Mouse (Mus musculus) stomach, embryonic 16.5 days (tissue): ENCODE results near the gene Fndc11. TPM values are rescaled to one million over a fixed set of nuclear protein-coding genes. Genes with fewer than 3 reads are reported as not detected.

ENCODE experiments used
- ATAC-seq: fragments of 200-750 bp; cut with Nextera tagmentation; 2 replicates; pipeline ENCODE4 v1.8.0; 2017; ENCODE audit warnings: moderate number of reproducible peaks, moderate TSS enrichment; ENCODE audit not compliant: insufficient read depth, low FRiP score
- H3K27ac ChIP-seq: fragments of 300-500 bp; sonication (generic); 2 replicates; pipeline ENCODE4 v1.5.1; 2014; ENCODE audit warnings: low read length
- H3K27me3 ChIP-seq: fragments of 300-500 bp; sonication (generic); 2 replicates; pipeline ENCODE4 v1.6.1; 2014; ENCODE audit warnings: low read length, control low read depth, mixed read lengths; ENCODE audit not compliant: control insufficient read depth, insufficient read depth
- H3K36me3 ChIP-seq: fragments of 300-500 bp; sonication (generic); 2 replicates; pipeline ENCODE4 v1.6.1; 2014; ENCODE audit warnings: low read length; ENCODE audit not compliant: control insufficient read depth, insufficient read depth
- H3K4me1 ChIP-seq: fragments of 300-500 bp; sonication (generic); 2 replicates; pipeline ENCODE4 v1.6.1; 2014; ENCODE audit warnings: low read length, control low read depth, mixed read lengths; ENCODE audit not compliant: control insufficient read depth, insufficient read depth
- H3K4me2 ChIP-seq: fragments of 300-500 bp; sonication (generic); 2 replicates; pipeline ENCODE4 v1.6.1; 2014; ENCODE audit warnings: low read depth, low read length, mixed read lengths
- H3K4me3 ChIP-seq: fragments of 300-500 bp; sonication (generic); replicated peaks from 2 replicates; pipeline ENCODE4 v1.5.1; 2014; ENCODE audit warnings: mild to moderate bottlenecking, low read length
- H3K9ac ChIP-seq: fragments of 300-500 bp; sonication (generic); 2 replicates; pipeline ENCODE4 v1.6.1; 2014; ENCODE audit warnings: low read length
- H3K9me3 ChIP-seq: fragments of 300-500 bp; sonication (generic); replicated peaks from 2 replicates; pipeline ENCODE4 v1.6.1; 2016; ENCODE audit warnings: low read length, control low read depth; ENCODE audit not compliant: control insufficient read depth
- WGBS: fragments of 180-500 bp; shearing (Covaris S2); extraction: QIAGEN DNeasy Blood & Tissue Kit; methylation state at CpG from one replicate; pipeline ENCODE4 v1.1.7; 2014; 5-methylcytosine and 5-hydroxymethylcytosine counted together
- polyA plus RNA-seq: library from polyadenylated mRNA; unstranded; fragments of >200 nt; fragmentation: Nextera tagmentation; extraction: Ambion mirVana; gene quantifications from 2 replicates; pipeline ENCODE4 v1.2.1, GENCODE M21; 2015

Gene Fndc11
- polyA plus RNA-seq, 1 experiment from 2014 or later: 0.23 TPM

DNA sequence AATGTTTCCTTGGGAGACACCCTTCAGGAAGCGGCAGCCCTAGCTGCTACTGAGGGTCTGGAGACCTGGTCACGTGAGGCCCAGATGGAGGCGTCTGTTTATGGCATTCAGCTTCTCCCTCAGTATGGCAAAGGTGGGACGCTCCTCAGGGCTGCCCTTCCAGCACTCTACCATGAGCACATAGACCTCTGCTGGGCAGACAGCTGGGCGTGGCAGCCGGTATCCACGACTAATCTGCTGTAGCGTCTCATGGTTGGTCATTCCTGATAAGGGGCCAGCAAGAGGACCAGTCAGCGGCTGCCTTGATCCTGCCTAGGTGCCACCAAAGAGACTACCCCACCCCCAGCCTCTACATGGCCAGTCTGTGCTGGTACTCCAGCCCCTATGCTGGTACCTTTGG, 13.7 kb upstream of the Fndc11 start:
- Histone ChIP-seq H3K27ac (no peak overlapping the region), H3K27me3 (no peaks in the 10 kb centered on the region), H3K4me1 (no peaks in the 10 kb centered on the region), H3K4me3 (no peak overlapping the region), H3K9me3 (no peaks in the 10 kb centered on the region), H3K4me2 (no peak overlapping the region), H3K36me3 (no peaks in the 10 kb centered on the region), H3K9ac (no peak overlapping the region)
- peak; percentile 51; the same call in 1 of the 2 replicates for ATAC-seq
- 63% methylated on average over 9 of the region's 9 CpGs for WGBS

DNA sequence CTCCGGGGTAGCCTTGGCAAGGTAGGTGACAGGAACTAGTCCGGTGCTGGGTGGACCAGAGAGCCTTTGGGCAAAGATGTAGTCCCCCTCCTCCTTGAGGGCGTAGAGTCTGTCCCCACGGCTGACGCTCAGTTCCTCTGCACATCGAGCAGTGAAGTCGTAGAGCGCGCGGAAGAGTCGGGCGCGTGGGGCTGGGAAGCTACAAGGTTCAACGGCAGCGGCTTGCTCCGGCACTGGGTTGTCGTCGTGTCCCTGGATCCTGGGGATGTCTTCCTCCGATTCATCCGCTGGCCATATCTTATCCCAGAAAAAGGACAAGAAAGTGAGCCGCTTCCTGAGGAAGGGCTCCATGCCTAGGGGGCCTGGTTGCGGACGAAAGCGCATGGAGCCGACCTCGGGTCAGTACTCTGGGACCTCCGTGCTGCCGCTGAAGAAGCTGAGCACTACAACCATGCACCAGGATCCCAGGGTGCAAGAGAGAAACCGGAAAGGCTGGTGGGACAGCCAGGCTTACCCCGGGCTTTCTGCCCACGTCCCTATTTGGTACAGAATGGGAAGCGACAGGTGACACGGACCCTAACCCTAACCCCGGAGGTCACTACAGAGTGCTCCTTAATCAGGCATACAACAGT, 7.3 kb upstream of the Fndc11 start:
- peak overlapping the region; percentile 56 for H3K9ac ChIP-seq
- no peak for ATAC-seq
- WGBS: 4% methylated on average over 34 of the region's 34 CpGs
- peak overlapping the region; percentile 43 for H3K4me3 ChIP-seq
- H3K27me3 ChIP-seq: peaks cover 19% of the 10 kb centered on the region
- peak overlapping the region; percentile 60 for H3K4me2 ChIP-seq
- no peak overlapping the region for H3K27ac ChIP-seq
- peaks cover 7% of the 10 kb centered on the region for H3K4me1 ChIP-seq
- H3K36me3 ChIP-seq: no peaks in the 10 kb centered on the region
- H3K9me3 ChIP-seq: no peaks in the 10 kb centered on the region

DNA sequence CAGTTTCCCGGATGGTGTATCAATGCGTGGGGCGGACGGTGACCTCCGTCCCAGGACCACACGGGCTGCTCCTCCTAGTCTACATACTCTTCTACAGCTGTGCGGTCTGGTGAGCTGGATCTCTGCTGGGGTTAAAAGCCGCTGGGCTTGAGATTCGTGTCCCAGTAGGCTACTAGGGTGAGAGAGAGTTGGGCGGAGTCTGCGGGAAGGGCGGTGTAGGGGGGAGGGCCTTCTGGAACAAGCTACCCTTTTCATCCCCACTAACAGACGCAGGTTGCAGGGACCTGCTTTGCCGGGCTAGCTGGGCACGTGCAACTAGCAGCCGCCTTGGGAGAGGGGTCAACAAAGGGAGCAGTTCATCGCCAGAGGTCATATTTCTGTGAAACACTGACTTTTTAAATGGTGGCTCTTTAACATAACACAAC, 6.8 kb upstream of the Fndc11 start, which contains the start of gene Srms:
Srms (minus strand) TSS at position 165 of the 425 bp plus-strand sequence.
- no peaks in the 10 kb centered on the region for H3K9me3 ChIP-seq
- peak within 1 kb of the TSS; percentile 56 for H3K9ac ChIP-seq
- WGBS: 1% methylated on average over 17 of the region's 17 CpGs
- no peak within 1 kb of the TSS for H3K27ac ChIP-seq
- H3K4me1 ChIP-seq: peaks cover 7% of the 10 kb centered on the region
- H3K4me2 ChIP-seq: peak within 1 kb of the TSS; percentile 60
- peaks cover 19% of the 10 kb centered on the region for H3K27me3 ChIP-seq
- peak within 1 kb of the TSS; percentile 43 for H3K4me3 ChIP-seq
- no peaks in the 10 kb centered on the region for H3K36me3 ChIP-seq
- ATAC-seq: peak; percentile 62; the same call in 1 of the 2 replicates

DNA sequence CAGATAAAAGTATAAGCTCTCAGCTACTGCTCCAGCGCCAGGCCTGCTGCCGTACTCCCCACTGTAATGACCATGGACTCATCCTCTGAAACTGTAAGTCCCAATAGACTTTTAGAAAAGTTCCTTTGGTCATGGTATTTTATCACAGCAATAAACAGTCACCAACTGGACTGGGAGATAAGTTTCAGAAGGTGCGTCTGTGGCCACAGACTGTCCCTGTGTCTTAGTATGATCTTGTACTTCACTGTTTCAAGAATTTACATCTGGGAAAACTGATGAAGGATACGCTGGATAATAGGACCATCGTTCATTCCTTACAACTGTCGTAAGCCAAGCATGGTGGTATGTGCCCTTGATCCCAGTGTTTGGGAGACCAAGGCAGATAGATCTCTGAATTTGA, 3.8 kb upstream of the Fndc11 start:
- peaks cover 19% of the 10 kb centered on the region for H3K4me1 ChIP-seq
- H3K4me2 ChIP-seq: no peak overlapping the region
- no peak overlapping the region for H3K27ac ChIP-seq
- no peak for ATAC-seq
- no peaks in the 10 kb centered on the region for H3K9me3 ChIP-seq
- H3K36me3 ChIP-seq: no peaks in the 10 kb centered on the region
- H3K9ac ChIP-seq: no peak overlapping the region
- H3K27me3 ChIP-seq: peaks cover 19% of the 10 kb centered on the region
- no peak overlapping the region for H3K4me3 ChIP-seq
- 80% methylated on average over 6 of the region's 6 CpGs for WGBS

DNA sequence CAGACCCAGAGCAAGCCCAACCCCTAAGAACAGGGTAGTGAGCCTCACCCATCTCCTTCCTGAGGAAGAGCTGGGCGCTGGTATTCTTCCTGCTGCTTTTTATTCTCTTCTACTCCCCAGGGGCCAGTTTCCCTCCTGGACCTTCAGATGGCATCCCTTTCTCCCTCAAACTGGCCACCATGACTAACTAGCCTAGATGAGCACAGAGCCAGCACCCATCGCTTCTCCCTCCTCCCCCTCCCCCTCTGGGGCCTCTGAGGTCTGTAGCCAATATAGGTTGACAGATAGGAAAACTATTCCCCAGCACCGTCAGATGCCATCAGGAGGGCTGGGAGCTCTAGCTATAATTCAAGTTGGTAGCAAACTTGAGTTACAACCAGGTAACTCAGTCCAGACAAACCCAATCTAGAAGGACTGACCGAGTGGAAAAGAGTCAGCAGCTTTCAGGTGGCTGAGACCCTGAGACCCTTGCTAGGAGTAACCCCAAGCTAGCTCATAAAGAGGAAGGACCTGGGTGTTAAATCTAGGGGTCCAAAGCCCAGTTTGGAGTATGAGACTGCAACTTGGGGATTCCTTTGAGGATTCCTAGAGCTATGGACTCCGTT, 830 bp upstream of the Fndc11 start:
- H3K9ac ChIP-seq: no peak overlapping the region
- H3K4me2 ChIP-seq: no peak overlapping the region
- no peaks in the 10 kb centered on the region for H3K36me3 ChIP-seq
- H3K9me3 ChIP-seq: no peaks in the 10 kb centered on the region
- 61% methylated on average over 5 of the region's 5 CpGs for WGBS
- H3K4me1 ChIP-seq: peaks cover 12% of the 10 kb centered on the region
- H3K27ac ChIP-seq: no peak overlapping the region
- no peak overlapping the region for H3K4me3 ChIP-seq
- H3K27me3 ChIP-seq: no peaks in the 10 kb centered on the region
- ATAC-seq: no peak

DNA sequence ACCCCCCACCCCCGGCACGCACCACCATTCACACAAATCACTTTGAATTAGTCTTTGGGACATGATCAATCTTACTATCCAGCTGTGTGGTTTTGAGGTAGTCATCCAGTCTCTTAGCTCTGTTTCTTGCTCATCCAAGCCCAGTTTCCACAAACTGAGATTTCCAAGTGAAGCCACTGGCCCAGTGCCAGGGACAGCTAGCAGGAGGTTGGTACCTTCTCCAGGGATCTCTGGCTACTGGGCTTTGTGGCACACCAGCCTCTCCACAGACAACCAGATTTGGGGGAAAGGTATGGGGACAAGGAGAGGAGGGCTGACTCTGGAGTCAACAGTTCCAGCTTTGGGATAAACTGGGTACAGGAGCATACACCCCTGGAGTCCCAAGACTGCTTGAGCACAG, 548 bp downstream of the Fndc11 start:
- Histone ChIP-seq H3K36me3 (no peaks in the 10 kb centered on the region), H3K4me1 (peaks cover 12% of the 10 kb centered on the region), H3K27ac (no peak overlapping the region; the same call in 1 of the 2 replicates), H3K9ac (peak overlapping the region; percentile 58; the same call in 1 of the 2 replicates), H3K9me3 (no peaks in the 10 kb centered on the region), H3K4me2 (peak overlapping the region; percentile 58), H3K27me3 (no peaks in the 10 kb centered on the region), H3K4me3 (peak overlapping the region; percentile 41; the same call in 1 of the 2 replicates)
- WGBS: 31% methylated on average over 2 of the region's 2 CpGs
- ATAC-seq: no peak

DNA sequence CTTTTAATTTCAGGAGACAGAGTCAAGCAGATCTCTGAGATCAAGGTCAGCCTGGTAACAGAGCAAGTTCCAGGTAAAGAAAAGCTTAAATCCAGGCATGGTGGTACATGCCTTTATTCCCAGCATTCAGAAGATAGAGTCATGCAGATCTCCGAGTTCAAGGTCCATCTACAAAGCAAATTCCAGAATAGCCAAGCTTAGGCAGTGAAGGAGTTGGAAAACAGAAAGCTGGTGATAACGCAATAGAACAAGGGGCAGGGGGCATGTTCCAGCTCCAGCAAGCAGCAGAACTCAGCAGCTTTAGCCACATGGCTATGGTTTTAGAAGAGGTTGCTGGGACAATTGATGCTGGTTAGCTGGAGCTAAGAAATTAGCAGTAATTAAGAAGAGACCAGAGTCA, 5.2 kb downstream of the Fndc11 start:
- H3K9me3 ChIP-seq: no peaks in the 10 kb centered on the region
- no peak for ATAC-seq
- H3K4me1 ChIP-seq: peaks cover 3% of the 10 kb centered on the region
- H3K4me2 ChIP-seq: no peak overlapping the region
- H3K9ac ChIP-seq: no peak overlapping the region
- H3K4me3 ChIP-seq: no peak overlapping the region
- H3K36me3 ChIP-seq: no peaks in the 10 kb centered on the region
- 83% methylated on average over 2 of the region's 2 CpGs for WGBS
- H3K27ac ChIP-seq: no peak overlapping the region
- H3K27me3 ChIP-seq: no peaks in the 10 kb centered on the region

DNA sequence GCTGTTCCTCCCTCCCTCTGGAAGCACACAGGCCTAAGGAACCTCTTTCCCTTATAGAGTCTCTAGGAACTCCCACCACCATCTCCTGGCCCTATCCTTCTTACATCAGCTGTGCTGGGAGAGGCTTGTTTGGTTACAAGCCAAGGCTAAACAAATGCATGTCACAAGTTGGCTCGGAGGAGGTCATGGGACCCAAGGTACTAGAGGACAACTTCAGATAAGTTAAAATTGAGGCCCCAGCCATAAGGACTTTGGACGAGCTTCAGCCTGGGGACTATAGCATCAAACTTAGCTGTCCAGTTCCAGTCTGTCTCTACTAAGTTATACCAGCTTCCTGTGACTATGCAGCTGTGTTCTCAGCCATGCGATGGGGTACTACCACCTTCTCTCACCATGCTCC, 7.3 kb downstream of the Fndc11 start:
- ATAC-seq: no peak
- WGBS: 80% methylated on average over 3 of the region's 3 CpGs
- Histone ChIP-seq H3K27ac (no peak overlapping the region), H3K4me3 (no peak overlapping the region), H3K36me3 (no peaks in the 10 kb centered on the region), H3K4me2 (no peak overlapping the region), H3K27me3 (no peaks in the 10 kb centered on the region), H3K9me3 (no peaks in the 10 kb centered on the region), H3K9ac (no peak overlapping the region), H3K4me1 (no peaks in the 10 kb centered on the region)

DNA sequence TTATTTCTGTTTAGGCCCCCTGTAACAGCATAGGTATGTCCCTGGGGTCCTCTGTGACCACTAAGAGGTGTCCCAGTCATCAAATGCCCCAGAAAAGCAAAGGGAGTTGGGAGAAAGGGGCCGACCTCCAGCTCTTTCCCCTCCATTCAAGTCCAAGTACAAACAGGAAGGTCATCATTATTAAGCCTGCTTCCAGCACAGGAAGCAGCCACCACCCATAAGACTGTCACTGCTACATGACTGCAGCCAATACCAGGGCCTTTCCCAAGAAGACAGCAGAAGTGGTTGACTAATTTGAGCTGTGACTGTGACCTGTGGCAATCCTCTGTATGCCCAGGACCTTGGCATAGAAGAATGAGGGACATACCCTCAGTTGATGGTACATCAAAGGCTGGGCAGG, 8.5 kb downstream of the Fndc11 start:
- H3K9me3 ChIP-seq: no peaks in the 10 kb centered on the region
- no peak overlapping the region for H3K4me3 ChIP-seq
- H3K36me3 ChIP-seq: no peaks in the 10 kb centered on the region
- H3K4me2 ChIP-seq: no peak overlapping the region
- H3K4me1 ChIP-seq: no peaks in the 10 kb centered on the region
- H3K27ac ChIP-seq: no peak overlapping the region
- no peak for ATAC-seq
- WGBS: 71% methylated on average over 1 of the region's 1 CpGs
- H3K27me3 ChIP-seq: no peaks in the 10 kb centered on the region
- H3K9ac ChIP-seq: no peak overlapping the region
